In the genomic region with DNA sequence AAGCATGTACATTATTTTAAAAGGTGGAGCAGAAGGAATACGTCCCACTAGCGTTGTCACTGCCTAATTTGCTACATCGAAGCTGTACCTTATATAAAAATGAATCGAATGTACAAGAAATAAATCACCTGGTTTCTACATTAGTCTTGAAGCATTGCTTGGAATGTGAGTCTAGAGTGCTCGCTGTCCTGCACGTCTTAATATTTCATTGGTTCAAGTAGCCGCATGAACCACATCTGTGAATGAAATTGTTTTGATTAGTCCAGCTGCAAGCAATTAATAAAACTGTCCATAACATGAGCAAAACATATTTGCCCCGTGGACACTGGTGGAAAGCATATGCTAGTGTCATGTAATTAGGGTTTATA, we compare ENCODE assay signal across 7 mouse cellular contexts.
DNase-seq lines count a peak whose midpoint lies in the region; ATAC-seq and TF ChIP-seq lines count a peak whose summit lies in the region.

No protein-coding gene starts in this region.

- no peak for ATAC-seq in liver, embryonic 12.5 days
- ATAC-seq in liver, postnatal 0 days = no peak
- ATAC-seq in forebrain, embryonic 12.5 days (ENCODE audit: low FRiP score) = peak; percentile 54
- peak; percentile 37; the same call in 1 of the 2 replicates for ATAC-seq in intestine, embryonic 16.5 days
- ATAC-seq in neural tube, embryonic 14.5 days (ENCODE audit: low read depth) = peak; percentile 62

- H3K27me3 ChIP-seq in liver, embryonic 12.5 days (replicated peaks) = no peaks in the 10 kb centered on the region
- no peaks in the 10 kb centered on the region for H3K27me3 ChIP-seq in liver, postnatal 0 days (ENCODE audit: insufficient read depth, low read length)
- H3K27me3 ChIP-seq in forebrain, embryonic 12.5 days = no peaks in the 10 kb centered on the region
- H3K27me3 ChIP-seq in intestine, embryonic 16.5 days (replicated peaks; ENCODE audit: control insufficient read depth, insufficient read depth, low read length) = no peaks in the 10 kb centered on the region
- H3K27me3 ChIP-seq in neural tube, embryonic 14.5 days (ENCODE audit: control insufficient read depth, insufficient read depth, low read length) = no peaks in the 10 kb centered on the region

- intact Hi-C loops in left cerebral cortex, postnatal 14 days (cut with DNase I) = loop anchor here (10.0 kb wide), 1 partner anchor 200 kb away; a partner anchor contains a TSS

- TF ChIP-seq EP300 in liver, postnatal 0 days (IDR thresholded peaks at IDR 0.05; ENCODE audit: low read depth) = no peak

- no peak for DNase-seq in liver, postnatal 0 days
- no peak for DNase-seq in left cerebral cortex, postnatal 14 days (ENCODE audit: low spot score in 2 of 2)
- DNase-seq in cerebellum, adult 9-11 months = no peak

- no peaks in the 10 kb centered on the region for H3K36me3 ChIP-seq in liver, embryonic 12.5 days
- no peaks in the 10 kb centered on the region for H3K36me3 ChIP-seq in liver, postnatal 0 days (replicated peaks; ENCODE audit: insufficient read depth, low read length)
- H3K36me3 ChIP-seq in forebrain, embryonic 12.5 days (replicated peaks) = no peaks in the 10 kb centered on the region
- no peaks in the 10 kb centered on the region for H3K36me3 ChIP-seq in intestine, embryonic 16.5 days (ENCODE audit: control insufficient read depth, insufficient read depth, low read length)
- H3K36me3 ChIP-seq in neural tube, embryonic 14.5 days (ENCODE audit: control insufficient read depth, insufficient read depth, low read length) = no peaks in the 10 kb centered on the region

- H3K9me3 ChIP-seq in liver, embryonic 12.5 days (replicated peaks) = no peaks in the 10 kb centered on the region
- H3K9me3 ChIP-seq in liver, postnatal 0 days (ENCODE audit: low read length) = no peaks in the 10 kb centered on the region
- no peaks in the 10 kb centered on the region for H3K9me3 ChIP-seq in forebrain, embryonic 12.5 days
- H3K9me3 ChIP-seq in intestine, embryonic 16.5 days (ENCODE audit: control insufficient read depth, low read length) = no peaks in the 10 kb centered on the region
- H3K9me3 ChIP-seq in neural tube, embryonic 14.5 days (ENCODE audit: control insufficient read depth, low read length) = no peaks in the 10 kb centered on the region

- peak overlapping the region; percentile 61 for H3K4me2 ChIP-seq in liver, embryonic 12.5 days
- no peak overlapping the region for H3K4me2 ChIP-seq in liver, postnatal 0 days (ENCODE audit: low read depth, low read length)
- peak overlapping the region; percentile 60 for H3K4me2 ChIP-seq in forebrain, embryonic 12.5 days
- peak overlapping the region; percentile 63 for H3K4me2 ChIP-seq in intestine, embryonic 16.5 days (ENCODE audit: low read depth, low read length)
- peak overlapping the region; percentile 60 for H3K4me2 ChIP-seq in neural tube, embryonic 14.5 days (ENCODE audit: low read depth, low read length)

- TF ChIP-seq CTCF in liver, postnatal 0 days (IDR thresholded peaks at IDR 0.05; ENCODE audit: low read depth) = no peak

- peaks cover 7% of the 10 kb centered on the region; the same call in 1 of the 2 replicates for H3K4me1 ChIP-seq in liver, embryonic 12.5 days
- 0 out of 2 replicates have a peak, but pooled peaks cover 6% of the 10 kb centered on the region for H3K4me1 ChIP-seq in liver, postnatal 0 days (ENCODE audit: insufficient read depth)
- H3K4me1 ChIP-seq in forebrain, embryonic 12.5 days = peaks cover 4% of the 10 kb centered on the region; the same call in 1 of the 2 replicates
- H3K4me1 ChIP-seq in intestine, embryonic 16.5 days (ENCODE audit: control insufficient read depth, insufficient read depth, low read length) = 0 out of 2 replicates have a peak, but pooled peaks cover 4% of the 10 kb centered on the region
- peaks cover 4% of the 10 kb centered on the region; the same call in 1 of the 2 replicates for H3K4me1 ChIP-seq in neural tube, embryonic 14.5 days (ENCODE audit: control insufficient read depth, insufficient read depth, low read length)

- H3K4me3 ChIP-seq in liver, embryonic 12.5 days = peak overlapping the region; percentile 34
- H3K4me3 ChIP-seq in liver, postnatal 0 days (ENCODE audit: low read depth, low read length) = no peak overlapping the region
- peak overlapping the region; percentile 55 for H3K4me3 ChIP-seq in forebrain, embryonic 12.5 days (replicated peaks)
- peak overlapping the region; percentile 45 for H3K4me3 ChIP-seq in intestine, embryonic 16.5 days (ENCODE audit: low read length)
- peak overlapping the region; percentile 57 for H3K4me3 ChIP-seq in neural tube, embryonic 14.5 days (ENCODE audit: low read depth, low read length)

- H3K27ac ChIP-seq in liver, embryonic 12.5 days = no peak overlapping the region
- no peak overlapping the region for H3K27ac ChIP-seq in liver, postnatal 0 days (ENCODE audit: low read depth)
- H3K27ac ChIP-seq in forebrain, embryonic 12.5 days = no peak overlapping the region; the same call in 1 of the 2 replicates
- H3K27ac ChIP-seq in intestine, embryonic 16.5 days (ENCODE audit: low read length) = no peak overlapping the region
- H3K27ac ChIP-seq in neural tube, embryonic 14.5 days (ENCODE audit: low read depth, low read length) = no peak overlapping the region; the same call in 1 of the 2 replicates

- H3K9ac ChIP-seq in liver, embryonic 12.5 days = no peak overlapping the region
- no peak overlapping the region for H3K9ac ChIP-seq in liver, postnatal 0 days (replicated peaks)
- H3K9ac ChIP-seq in forebrain, embryonic 12.5 days = no peak overlapping the region
- no peak overlapping the region for H3K9ac ChIP-seq in intestine, embryonic 16.5 days (ENCODE audit: low read depth, low read length)
- peak overlapping the region; percentile 47; the same call in 1 of the 2 replicates for H3K9ac ChIP-seq in neural tube, embryonic 14.5 days (replicated peaks; ENCODE audit: low read depth, low read length)

- WGBS in liver, embryonic 12.5 days (ENCODE audit: insufficient replicate concordance) = 33% methylated on average over 8 of the region's 8 CpGs
- WGBS in liver, postnatal 0 days (ENCODE audit: insufficient replicate concordance) = 29% methylated on average over 8 of the region's 8 CpGs
- whole genome bisulfite sequencing in forebrain, embryonic 12.5 days = 21% methylated on average over 8 of the region's 8 CpGs
- WGBS in intestine, embryonic 16.5 days = 15% methylated on average over 8 of the region's 8 CpGs
- WGBS in neural tube, embryonic 14.5 days = 11% methylated on average over 8 of the region's 8 CpGs

Comparison
In these comparisons a context has a peak if more than half of its experiments do, and no peak if none do; other contexts are left out.
1. ATAC-seq: peak in forebrain, embryonic 12.5 days (single experiment), intestine, embryonic 16.5 days (single experiment) and neural tube, embryonic 14.5 days (single experiment); none in liver, embryonic 12.5 days (single experiment) and liver, postnatal 0 days (single experiment).